Mouse (Mus musculus): ENCODE data around the gene Lrrtm4. TPM values are rescaled to one million over a fixed set of nuclear protein-coding genes. Genes with fewer than 3 reads are reported as not detected.

The Lrrtm4 gene
- 30.5 and 32.3 TPM in 2 replicates for polyA plus RNA-seq (2012; rRNA removed)

GRCm38 (mm10) chr6:80018765-80019164 lies at the start of gene Lrrtm4:
TSS of gene Lrrtm4 (plus strand) at chr6:80018877.
- Histone ChIP-seq H3K4me1 (ENCODE audit: control insufficient read depth, insufficient read depth, low read length) (no peaks in the 10 kb centered on the region; the same call in 1 of the 2 replicates), H3K4me3 (ENCODE audit: insufficient read depth, low read length) (peak within 1 kb of the TSS; percentile 52), H3K27ac (ENCODE audit: insufficient read depth, low read length) (no peak within 1 kb of the TSS)
- TF ChIP-seq CTCF (IDR thresholded peaks at IDR 0.05; ENCODE audit: extremely low read depth, insufficient read depth, low read length) = peak; percentile 45
- peak; percentile 75 for TF ChIP-seq POLR2A (IDR thresholded peaks at IDR 0.05; ENCODE audit: extremely low read depth, insufficient read depth, low read length)

- Histone ChIP-seq H3K4me1 (ENCODE audit: control insufficient read depth, insufficient read depth, low read length) (no peaks in the 10 kb centered on the region; the same call in 1 of the 2 replicates), H3K4me3 (ENCODE audit: insufficient read depth, low read length) (peak overlapping the region; percentile 52), H3K27ac (ENCODE audit: insufficient read depth, low read length) (no peak overlapping the region)
- TF ChIP-seq CTCF (IDR thresholded peaks at IDR 0.05; ENCODE audit: extremely low read depth, insufficient read depth, low read length) = no peak
- no peak for TF ChIP-seq POLR2A (IDR thresholded peaks at IDR 0.05; ENCODE audit: extremely low read depth, insufficient read depth, low read length)
These were observed 648 bp downstream of the Lrrtm4 start for GRCm38 (mm10) chr6:80019189-80019860.

- Histone ChIP-seq H3K4me3 (ENCODE audit: insufficient read depth, low read length) (peak overlapping the region; percentile 52), H3K4me1 (ENCODE audit: control insufficient read depth, insufficient read depth, low read length) (no peaks in the 10 kb centered on the region; the same call in 1 of the 2 replicates), H3K27ac (ENCODE audit: insufficient read depth, low read length) (peak overlapping the region; percentile 21; the same call in 1 of the 2 replicates)
- TF ChIP-seq CTCF (IDR thresholded peaks at IDR 0.05; ENCODE audit: extremely low read depth, insufficient read depth, low read length) = no peak
- TF ChIP-seq POLR2A (IDR thresholded peaks at IDR 0.05; ENCODE audit: extremely low read depth, insufficient read depth, low read length) = no peak
These were observed 1.2 kb downstream of the Lrrtm4 start for GRCm38 (mm10) chr6:80019861-80020230.

GRCm38 (mm10) chr6:80056849-80057248 lies 38.2 kb downstream of the Lrrtm4 start:
- TF ChIP-seq CTCF (IDR thresholded peaks at IDR 0.05; ENCODE audit: extremely low read depth, insufficient read depth, low read length) = no peak
- no peak for TF ChIP-seq POLR2A (IDR thresholded peaks at IDR 0.05; ENCODE audit: extremely low read depth, insufficient read depth, low read length)
- H3K27ac ChIP-seq (ENCODE audit: insufficient read depth, low read length) = no peak overlapping the region
- no peak overlapping the region for H3K4me3 ChIP-seq (ENCODE audit: insufficient read depth, low read length)
- no peaks in the 10 kb centered on the region for H3K4me1 ChIP-seq (ENCODE audit: control insufficient read depth, insufficient read depth, low read length)

- H3K27ac ChIP-seq (ENCODE audit: insufficient read depth, low read length) = no peak overlapping the region
- TF ChIP-seq CTCF (IDR thresholded peaks at IDR 0.05; ENCODE audit: extremely low read depth, insufficient read depth, low read length) (no peak), POLR2A (IDR thresholded peaks at IDR 0.05; ENCODE audit: extremely low read depth, insufficient read depth, low read length) (no peak)
- no peak overlapping the region for H3K4me3 ChIP-seq (ENCODE audit: insufficient read depth, low read length)
- H3K4me1 ChIP-seq (ENCODE audit: control insufficient read depth, insufficient read depth, low read length) = peaks cover 2% of the 10 kb centered on the region; the same call in 1 of the 2 replicates
These were observed 59.3 kb downstream of the Lrrtm4 start for GRCm38 (mm10) chr6:80078001-80078400.

- Histone ChIP-seq H3K4me3 (ENCODE audit: insufficient read depth, low read length) (no peak overlapping the region), H3K27ac (ENCODE audit: insufficient read depth, low read length) (no peak overlapping the region), H3K4me1 (ENCODE audit: control insufficient read depth, insufficient read depth, low read length) (peaks cover 2% of the 10 kb centered on the region; the same call in 1 of the 2 replicates)
- TF ChIP-seq CTCF (IDR thresholded peaks at IDR 0.05; ENCODE audit: extremely low read depth, insufficient read depth, low read length) = no peak
- TF ChIP-seq POLR2A (IDR thresholded peaks at IDR 0.05; ENCODE audit: extremely low read depth, insufficient read depth, low read length) = no peak
These were observed 60.6 kb downstream of the Lrrtm4 start for GRCm38 (mm10) chr6:80079290-80079689.

- H3K4me3 ChIP-seq (ENCODE audit: insufficient read depth, low read length) = no peak overlapping the region
- no peaks in the 10 kb centered on the region for H3K4me1 ChIP-seq (ENCODE audit: control insufficient read depth, insufficient read depth, low read length)
- TF ChIP-seq POLR2A (IDR thresholded peaks at IDR 0.05; ENCODE audit: extremely low read depth, insufficient read depth, low read length) (no peak), CTCF (IDR thresholded peaks at IDR 0.05; ENCODE audit: extremely low read depth, insufficient read depth, low read length) (no peak)
These were observed 76.2 kb downstream of the Lrrtm4 start for GRCm38 (mm10) chr6:80094909-80095308.

GRCm38 (mm10) chr6:80105343-80105742 lies 86.7 kb downstream of the Lrrtm4 start:
- no peak overlapping the region for H3K27ac ChIP-seq (ENCODE audit: insufficient read depth, low read length)
- no peaks in the 10 kb centered on the region for H3K4me1 ChIP-seq (ENCODE audit: control insufficient read depth, insufficient read depth, low read length)
- TF ChIP-seq POLR2A (IDR thresholded peaks at IDR 0.05; ENCODE audit: extremely low read depth, insufficient read depth, low read length) = no peak
- no peak for TF ChIP-seq CTCF (IDR thresholded peaks at IDR 0.05; ENCODE audit: extremely low read depth, insufficient read depth, low read length)
- no peak overlapping the region for H3K4me3 ChIP-seq (ENCODE audit: insufficient read depth, low read length)

More at GRCm38 (mm10) chr6:80094909-80095308, 76.2 kb downstream of the Lrrtm4 start:
- H3K27ac ChIP-seq (ENCODE audit: insufficient read depth, low read length) = no peak overlapping the region

GRCm38 (mm10) chr6:80105843-80106242 lies 87.2 kb downstream of the Lrrtm4 start:
- TF ChIP-seq POLR2A (IDR thresholded peaks at IDR 0.05; ENCODE audit: extremely low read depth, insufficient read depth, low read length) = no peak
- TF ChIP-seq CTCF (IDR thresholded peaks at IDR 0.05; ENCODE audit: extremely low read depth, insufficient read depth, low read length) = no peak
- Histone ChIP-seq H3K27ac (ENCODE audit: insufficient read depth, low read length) (no peak overlapping the region), H3K4me3 (ENCODE audit: insufficient read depth, low read length) (no peak overlapping the region), H3K4me1 (ENCODE audit: control insufficient read depth, insufficient read depth, low read length) (no peaks in the 10 kb centered on the region)

- Histone ChIP-seq H3K4me1 (ENCODE audit: control insufficient read depth, insufficient read depth, low read length) (no peaks in the 10 kb centered on the region), H3K27ac (ENCODE audit: insufficient read depth, low read length) (no peak overlapping the region), H3K4me3 (ENCODE audit: insufficient read depth, low read length) (no peak overlapping the region)
- TF ChIP-seq POLR2A (IDR thresholded peaks at IDR 0.05; ENCODE audit: extremely low read depth, insufficient read depth, low read length) (no peak), CTCF (IDR thresholded peaks at IDR 0.05; ENCODE audit: extremely low read depth, insufficient read depth, low read length) (no peak)
These were observed 107.7 kb downstream of the Lrrtm4 start for GRCm38 (mm10) chr6:80126419-80126818.
